Mouse (Mus musculus): ENCODE measurements at regions not wholly inside any gene's neighbourhood (a gene's known extent, or its start where the extent isn't known, plus 50 kb on each side); places are given as distances from the start of the nearest gene placed in this dataset.

GRCm38 (mm10) chr11:45440937-45441720, 410.7 kb upstream of the Clint1 start:
- no peak for DNase-seq

- no peak for DNase-seq
These were observed 405.3 kb upstream of the Clint1 start for GRCm38 (mm10) chr11:45446512-45446911.

- peak; percentile 15 to 29 for DNase-seq
These were observed 397.6 kb upstream of the Clint1 start for GRCm38 (mm10) chr11:45454234-45454633.

GRCm38 (mm10) chr11:45454933-45455332, 396.9 kb upstream of the Clint1 start:
- peak; percentile 95 to 96 for DNase-seq

GRCm38 (mm10) chr11:45456724-45457123, 395.1 kb upstream of the Clint1 start:
- DNase-seq = no peak

- no peak for DNase-seq
These were observed 394.3 kb upstream of the Clint1 start for GRCm38 (mm10) chr11:45457597-45457996.

GRCm38 (mm10) chr11:45460000-45460792, 391.7 kb upstream of the Clint1 start:
- DNase-seq = no peak

DNA sequence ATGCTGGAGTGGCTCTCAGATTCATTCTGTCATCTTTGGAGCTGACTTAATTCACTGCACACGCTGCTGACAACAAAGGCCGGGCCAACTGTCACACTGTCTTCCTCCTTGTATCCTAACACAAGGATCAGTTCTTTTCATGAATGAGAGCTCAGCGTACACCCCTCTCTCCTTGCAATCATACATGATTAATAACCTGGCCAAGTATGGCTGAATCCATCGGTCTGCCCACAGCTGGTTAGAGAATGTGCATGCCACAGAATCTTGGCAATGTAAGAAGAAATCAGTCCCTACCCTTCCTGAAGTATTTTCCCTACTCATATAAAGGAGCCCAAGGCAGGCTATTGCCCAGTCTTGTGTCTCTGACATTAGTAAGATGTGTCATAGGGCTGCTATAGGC, 387.4 kb upstream of the Clint1 start:
- DNase-seq = no peak

GRCm38 (mm10) chr11:45466350-45466749, 385.5 kb upstream of the Clint1 start:
- DNase-seq = no peak

DNA sequence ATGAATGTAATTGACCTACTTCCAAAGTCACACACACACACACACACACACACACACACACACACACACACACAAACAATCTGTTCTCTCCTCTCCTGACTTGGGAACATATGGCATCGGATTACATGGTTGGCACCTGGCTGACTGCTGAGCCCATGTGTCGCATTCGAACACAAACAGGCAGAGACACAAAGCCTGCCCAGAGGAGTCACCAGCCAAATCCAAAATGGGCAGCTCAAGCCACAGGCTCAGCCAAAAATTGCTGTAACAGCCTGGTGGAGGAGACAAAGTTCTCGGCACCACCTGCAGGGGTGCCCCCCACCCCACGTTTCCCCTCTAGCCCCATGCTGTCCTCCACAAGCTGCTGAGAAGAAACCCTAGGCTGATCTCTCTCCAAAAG, 379.7 kb upstream of the Clint1 start:
- peak; percentile 92 to 93 for DNase-seq

DNA sequence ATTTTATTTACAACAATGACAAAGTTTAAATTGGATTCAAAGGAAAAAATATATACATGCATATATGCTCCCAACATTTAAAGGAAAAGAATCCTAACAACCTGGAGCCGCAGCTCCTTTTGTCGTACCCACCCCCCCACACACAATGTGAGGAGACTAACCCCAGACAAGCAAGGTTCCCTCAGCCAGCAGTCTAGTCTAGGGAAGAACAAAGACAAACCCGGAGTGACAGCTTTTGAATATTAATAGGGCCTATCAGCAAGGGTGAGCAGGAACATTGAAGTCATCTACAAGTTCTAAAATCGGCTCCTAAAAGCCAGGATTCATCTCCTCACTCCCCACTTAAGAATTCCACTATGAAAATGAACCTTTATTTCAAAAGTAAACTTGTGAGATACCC, 374.9 kb upstream of the Clint1 start:
- no peak for DNase-seq

- no peak for DNase-seq
These were observed 365.9 kb upstream of the Clint1 start for GRCm38 (mm10) chr11:45485950-45486349.

DNA sequence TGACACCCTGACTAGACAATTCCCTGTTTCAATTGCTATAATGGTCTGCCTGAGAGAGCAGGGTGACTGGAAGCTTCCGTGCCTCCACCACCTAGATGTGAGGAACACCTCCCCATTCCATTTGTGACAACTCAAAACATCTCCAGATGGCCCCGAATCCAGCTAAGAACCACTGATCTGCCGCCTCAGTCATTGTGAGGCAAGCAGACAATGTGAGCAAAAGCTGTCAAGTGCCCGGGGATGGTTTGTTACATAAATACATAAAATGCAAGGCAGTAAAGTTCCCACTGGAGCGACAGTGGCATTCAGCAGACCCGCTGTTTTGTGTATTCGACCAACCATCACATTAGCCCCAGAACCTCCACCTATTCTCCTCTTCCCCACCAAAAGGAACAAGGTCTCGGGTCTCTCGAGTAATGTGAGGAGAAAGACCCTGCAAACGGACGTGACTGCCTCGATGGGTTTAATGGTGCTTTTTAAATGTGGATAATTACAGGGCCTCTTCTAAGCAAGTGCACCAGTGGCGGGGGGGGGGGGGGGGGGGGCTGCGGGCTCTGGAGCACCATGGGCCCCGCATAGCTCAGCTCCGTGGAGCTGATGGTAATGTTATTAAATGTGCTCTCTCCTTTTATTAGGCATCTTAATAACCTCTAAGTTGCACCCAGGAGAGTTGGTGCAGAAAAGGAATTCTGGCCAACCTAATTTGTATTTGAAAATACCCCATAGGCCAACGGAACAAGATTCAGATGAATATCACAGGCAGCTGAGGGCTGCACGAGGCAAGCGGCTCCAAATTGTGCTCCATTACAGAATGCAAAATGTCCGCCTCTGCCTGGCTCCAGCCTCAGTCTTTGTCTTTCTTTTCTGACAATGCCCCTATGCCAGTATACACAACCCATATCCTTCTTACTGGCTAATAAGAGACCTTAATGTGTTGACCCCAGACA, 360.6 kb upstream of the Clint1 start:
- DNase-seq = no peak

GRCm38 (mm10) chr11:45495246-45495645, 356.6 kb upstream of the Clint1 start:
- no peak for DNase-seq

- DNase-seq = peak; percentile 20 to 61
These were observed 343.3 kb upstream of the Clint1 start for GRCm38 (mm10) chr11:45508566-45508965.

GRCm38 (mm10) chr11:45509278-45509677, 342.6 kb upstream of the Clint1 start:
- DNase-seq = no peak

- no peak for DNase-seq
These were observed 337.2 kb upstream of the Clint1 start for GRCm38 (mm10) chr11:45514415-45515271.

DNA sequence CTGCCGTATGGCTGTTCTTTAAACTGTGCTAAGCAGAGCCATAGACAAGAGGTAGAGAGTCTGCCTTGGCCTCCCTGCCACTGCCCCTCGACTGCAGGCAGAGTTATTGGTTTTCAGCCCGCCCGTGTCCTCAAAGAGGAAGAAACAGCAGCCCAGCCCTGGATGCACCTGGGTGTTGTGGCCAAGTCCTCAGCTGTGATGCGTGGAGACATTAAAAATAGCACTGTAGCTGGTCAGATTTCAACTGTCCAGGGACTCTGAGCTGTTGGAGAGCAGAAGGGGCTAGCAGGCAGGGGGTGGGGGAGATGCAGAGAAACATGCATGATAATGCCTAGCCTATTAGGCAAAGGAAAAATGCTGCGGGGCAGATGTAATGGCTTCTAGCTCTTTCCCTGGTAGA, 327.1 kb upstream of the Clint1 start:
- peak; percentile 15 for DNase-seq

DNA sequence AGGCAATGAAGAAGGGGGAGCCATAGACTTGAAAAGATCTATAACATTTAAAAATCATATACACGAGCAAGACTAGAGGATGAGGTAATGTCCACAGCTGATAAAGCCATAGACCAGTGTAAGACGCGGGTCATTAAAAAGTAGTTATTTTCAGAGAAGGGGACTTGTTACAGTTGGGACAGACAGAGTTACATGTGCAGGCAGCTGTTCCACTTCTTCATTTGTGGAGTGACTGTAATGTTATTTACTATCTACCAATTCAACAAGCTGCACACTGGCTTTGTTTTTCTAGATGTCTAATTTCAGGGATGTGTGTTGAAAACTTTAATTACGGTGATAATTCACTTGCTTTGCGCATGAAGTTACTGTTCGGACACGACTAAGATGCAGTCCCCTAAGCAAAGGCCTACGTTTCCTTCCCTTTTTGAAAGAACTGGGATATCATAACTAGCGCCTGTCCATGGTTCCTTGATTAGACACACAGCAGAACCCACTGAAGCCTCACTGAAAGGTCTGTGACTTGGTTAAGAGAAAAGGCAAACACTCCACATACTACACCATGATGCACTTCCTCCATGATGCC, 320.7 kb upstream of the Clint1 start:
- DNase-seq = no peak

GRCm38 (mm10) chr11:45533402-45534056, 318.3 kb upstream of the Clint1 start:
- DNase-seq = peak; percentile 23 to 51

DNA sequence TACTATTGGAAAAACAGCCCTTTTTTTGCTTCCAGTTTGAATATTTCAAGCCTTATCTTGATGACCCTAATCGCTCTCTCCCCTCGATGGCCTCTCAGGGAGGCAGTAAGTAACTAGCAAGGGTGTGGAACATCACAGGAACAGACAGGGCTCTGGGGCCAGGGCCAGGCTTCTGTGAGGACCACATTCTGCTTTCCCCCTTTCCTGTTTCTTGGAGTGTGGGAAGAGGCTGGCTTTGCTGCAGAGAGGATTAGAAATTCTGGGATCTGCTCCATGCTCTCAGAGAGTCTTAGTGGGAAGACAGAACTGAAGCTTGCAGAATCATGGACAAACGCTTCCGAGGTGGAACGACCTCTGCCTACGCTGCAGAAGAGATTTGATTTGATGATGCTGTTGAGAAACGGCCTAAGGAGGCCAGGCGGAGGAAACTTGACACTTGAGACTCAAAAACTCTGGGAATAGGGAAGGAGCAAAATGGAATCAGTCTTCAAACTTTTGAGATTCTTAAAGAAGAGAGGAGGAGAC, 316.3 kb upstream of the Clint1 start:
- DNase-seq = no peak
